Mouse (Mus musculus) brain, embryonic 14.5 days (tissue): ENCODE measurements around the gene Amz2.

ENCODE experiments used
- CTCF ChIP-seq: fragments of 200-500 bp; IDR thresholded peaks from 2 replicates; pipeline ENCODE4 v1.5.1; 2012; ENCODE audit warnings: inconsistent platforms, mild to moderate bottlenecking, moderate library complexity, borderline replicate concordance; ENCODE audit not compliant: insufficient read depth, insufficient read length; ENCODE audit errors: extremely low read depth
- POLR2A ChIP-seq: fragments of 200-500 bp; IDR thresholded peaks from 2 replicates; pipeline ENCODE4 v1.6.1; 2012; ENCODE audit warnings: mild to moderate bottlenecking, inconsistent platforms, borderline replicate concordance; ENCODE audit not compliant: poor library complexity, insufficient read depth, insufficient read length, severe bottlenecking; ENCODE audit errors: extremely low read depth

DNA sequence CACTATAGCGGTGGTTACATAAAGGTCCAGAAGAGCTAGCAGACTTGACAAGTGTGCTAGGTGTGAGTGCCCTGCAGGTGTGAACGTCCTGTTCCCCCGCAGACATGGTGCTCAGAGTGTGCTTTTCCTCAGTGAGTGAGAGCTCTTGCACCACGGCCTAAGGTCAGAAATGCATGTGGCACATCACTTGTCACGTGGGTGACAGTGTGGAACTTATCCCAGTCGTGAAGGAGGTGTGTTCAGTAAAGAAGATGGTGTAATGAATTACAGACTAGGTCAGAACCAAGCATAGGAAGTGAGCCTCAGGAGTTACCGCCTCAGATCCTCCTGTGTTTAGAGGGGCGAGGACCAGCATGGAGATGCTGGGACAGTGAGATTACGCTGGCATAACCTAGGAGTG, 30.5 kb upstream of the Amz2 start:
- no peak for TF ChIP-seq POLR2A
- TF ChIP-seq CTCF: no peak
